Mouse (Mus musculus) kidney, embryonic 16.5 days (tissue): ENCODE results near the gene Pkdrej. TPM values are rescaled to one million over a fixed set of nuclear protein-coding genes. Genes with fewer than 3 reads are reported as not detected.
"Not testable (repeated sequence)": the region's sequence is repeated elsewhere in the genome, so short reads cannot be mapped to it uniquely, and the experiment has no call there.

Experiments
- ATAC-seq: fragments of 200-750 bp; cut with Nextera tagmentation; 2 replicates; pipeline ENCODE4 v1.8.0; 2017; ENCODE audit warnings: moderate TSS enrichment; ENCODE audit not compliant: low FRiP score, low TSS enrichment
- H3K27ac ChIP-seq: fragments of 300-500 bp; sonication (generic); 2 replicates; pipeline ENCODE4 v1.5.1; 2014; ENCODE audit warnings: low read length
- H3K27me3 ChIP-seq: fragments of 300-500 bp; sonication (generic); 2 replicates; pipeline ENCODE4 v1.6.1; 2014; ENCODE audit warnings: low read length, control low read depth, mixed read lengths; ENCODE audit not compliant: insufficient read depth
- H3K36me3 ChIP-seq: fragments of 300-500 bp; sonication (generic); 2 replicates; pipeline ENCODE4 v1.6.1; 2014; ENCODE audit warnings: low read length, control low read depth, mixed read lengths; ENCODE audit not compliant: insufficient read depth
- H3K4me1 ChIP-seq: fragments of 300-500 bp; sonication (generic); 2 replicates; pipeline ENCODE4 v1.6.1; 2014; ENCODE audit warnings: low read length, control low read depth, mixed read lengths; ENCODE audit not compliant: insufficient read depth
- H3K4me2 ChIP-seq: fragments of 300-500 bp; sonication (generic); replicated peaks from 2 replicates; pipeline ENCODE4 v1.6.1; 2014; ENCODE audit warnings: low read depth, low read length
- H3K4me3 ChIP-seq: fragments of 300-500 bp; sonication (generic); 2 replicates; pipeline ENCODE4 v1.5.1; 2014; ENCODE audit warnings: mild to moderate bottlenecking, low read length
- H3K9ac ChIP-seq: fragments of 300-500 bp; sonication (generic); replicated peaks from 2 replicates; pipeline ENCODE4 v1.6.1; 2014; ENCODE audit warnings: low read length
- H3K9me3 ChIP-seq: fragments of 300-500 bp; sonication (generic); 2 replicates; pipeline ENCODE4 v1.6.1; 2016; ENCODE audit warnings: low read length, control low read depth
- WGBS: fragments of 180-500 bp; shearing (Covaris S2); extraction: QIAGEN DNeasy Blood & Tissue Kit; methylation state at CpG from one replicate; pipeline ENCODE4 v1.1.7; 2014; 5-methylcytosine and 5-hydroxymethylcytosine counted together
- polyA plus RNA-seq: library from polyadenylated mRNA; unstranded; fragments of >200 nt; fragmentation: Nextera tagmentation; extraction: Ambion mirVana; gene quantifications from 2 replicates; pipeline ENCODE4 v1.2.1, GENCODE M21; 2015

Pkdrej gene
- polyA plus RNA-seq, result 0.10 and 0.11 TPM in 2 replicates

DNA sequence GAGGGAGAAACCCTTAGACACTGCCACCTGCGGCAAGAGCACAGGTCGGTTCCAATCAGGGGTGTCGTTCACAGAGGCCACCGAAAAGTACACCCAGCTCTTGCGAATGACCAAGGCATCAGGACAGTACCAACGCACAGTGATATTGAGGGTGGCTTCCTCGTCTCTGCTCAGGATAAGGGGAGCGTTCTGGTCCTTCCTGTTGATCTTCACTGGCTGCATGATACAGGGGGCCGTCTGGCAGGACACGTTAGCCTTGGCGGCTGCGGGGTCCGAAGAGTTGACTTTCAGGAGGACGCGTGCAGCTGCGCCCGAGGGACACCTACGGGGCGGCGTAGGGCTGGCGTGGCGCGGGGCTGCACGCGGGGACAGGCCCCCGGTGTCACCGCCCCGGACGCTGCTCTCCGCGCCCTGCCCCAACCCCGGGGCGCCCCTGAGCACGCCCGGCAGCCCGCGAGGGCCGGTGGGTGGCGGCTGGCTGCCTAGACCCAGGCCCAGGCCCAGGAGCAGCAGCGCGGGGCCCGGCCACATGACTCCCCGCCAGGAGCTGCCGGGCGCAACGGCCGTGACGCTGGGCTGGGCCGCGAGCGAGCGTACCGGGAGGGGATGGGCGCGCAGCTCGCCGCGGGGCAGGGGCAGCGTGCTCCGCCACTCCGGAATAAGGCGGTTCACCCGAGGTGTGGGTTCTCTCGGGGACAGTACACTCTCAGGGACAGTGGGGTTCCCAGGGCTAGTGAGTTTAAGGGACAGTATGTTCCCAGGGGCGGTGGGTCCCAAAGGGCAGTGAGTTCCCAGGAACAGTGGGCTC is at the start of gene Pkdrej:
Gene Pkdrej (minus strand): TSS at position 532 of the 808 bp plus-strand sequence.
- peak within 1 kb of the TSS; percentile 81 for H3K9ac ChIP-seq
- H3K4me2 ChIP-seq, result peak within 1 kb of the TSS; percentile 96
- no peaks in the 10 kb centered on the region for H3K36me3 ChIP-seq
- peak; percentile 89 for ATAC-seq
- WGBS, result under 1% methylated on average over 65 of the region's 65 CpGs
- peak within 1 kb of the TSS; percentile 53 for H3K4me3 ChIP-seq
- 0 out of 2 replicates have a peak, but pooled peaks cover 6% of the 10 kb centered on the region for H3K4me1 ChIP-seq
- no peak within 1 kb of the TSS for H3K27ac ChIP-seq
- peaks cover 21% of the 10 kb centered on the region for H3K9me3 ChIP-seq
- H3K27me3 ChIP-seq, result peaks cover 10% of the 10 kb centered on the region; the same call in 1 of the 2 replicates

DNA sequence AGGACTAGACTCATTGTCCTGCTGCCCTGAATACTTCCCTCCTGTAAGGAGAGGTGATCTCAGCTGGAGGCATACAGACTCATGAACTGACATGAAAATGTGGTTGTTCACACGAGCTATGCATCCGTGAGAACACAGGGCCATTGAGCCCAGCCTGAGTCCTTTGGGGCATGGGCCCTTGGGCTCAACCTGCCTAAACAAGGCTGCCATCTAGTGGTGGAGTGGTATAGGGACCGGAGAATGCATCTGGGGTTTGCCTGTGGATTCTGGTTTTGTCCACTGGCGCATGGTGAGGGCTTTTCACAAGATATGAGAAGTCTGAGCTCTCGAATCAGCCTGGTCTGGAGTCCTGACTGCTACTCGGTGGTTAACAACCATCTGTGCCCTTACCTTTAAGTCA is 46.2 kb upstream of the Pkdrej start:
- no peaks in the 10 kb centered on the region for H3K4me1 ChIP-seq
- peaks cover 77% of the 10 kb centered on the region for H3K36me3 ChIP-seq

DNA sequence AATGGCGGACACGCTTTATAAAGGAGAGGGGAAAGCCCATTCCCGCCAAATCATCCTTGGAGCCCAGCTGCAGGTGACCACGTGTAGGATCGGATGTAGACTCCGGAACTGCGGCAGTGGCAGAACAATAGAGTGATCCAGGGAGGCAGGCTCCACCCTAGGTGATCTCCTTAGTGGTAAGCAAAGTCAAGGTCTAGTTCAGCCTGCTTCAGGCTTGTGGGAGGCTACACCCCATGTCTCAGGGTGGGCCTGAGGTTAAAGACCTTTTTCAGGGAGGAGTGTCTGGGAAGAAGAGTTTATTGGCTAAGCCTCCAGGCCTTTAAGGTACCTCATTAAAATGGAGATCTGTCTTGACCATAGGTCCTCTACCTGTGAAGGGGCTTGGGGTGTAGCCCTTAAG is 44.4 kb upstream of the Pkdrej start:
- H3K4me1 ChIP-seq, H3K9me3 ChIP-seq, H3K27me3 ChIP-seq, H3K9ac ChIP-seq, ATAC-seq, H3K4me3 ChIP-seq, H3K4me2 ChIP-seq, H3K27ac ChIP-seq: not testable (repeated sequence)
- peaks cover 67% of the 10 kb centered on the region for H3K36me3 ChIP-seq
- 89% methylated on average over 7 of the region's 7 CpGs for WGBS

More for the DNA sequence above, 46.2 kb upstream of the Pkdrej start:
- Histone ChIP-seq H3K27me3 (no peaks in the 10 kb centered on the region), H3K4me2 (no peak overlapping the region), H3K4me3 (no peak overlapping the region), H3K9me3 (no peaks in the 10 kb centered on the region), H3K9ac (no peak overlapping the region), H3K27ac (no peak overlapping the region)
- peak; percentile 31; the same call in 1 of the 2 replicates for ATAC-seq
- 65% methylated on average over 6 of the region's 6 CpGs for WGBS

DNA sequence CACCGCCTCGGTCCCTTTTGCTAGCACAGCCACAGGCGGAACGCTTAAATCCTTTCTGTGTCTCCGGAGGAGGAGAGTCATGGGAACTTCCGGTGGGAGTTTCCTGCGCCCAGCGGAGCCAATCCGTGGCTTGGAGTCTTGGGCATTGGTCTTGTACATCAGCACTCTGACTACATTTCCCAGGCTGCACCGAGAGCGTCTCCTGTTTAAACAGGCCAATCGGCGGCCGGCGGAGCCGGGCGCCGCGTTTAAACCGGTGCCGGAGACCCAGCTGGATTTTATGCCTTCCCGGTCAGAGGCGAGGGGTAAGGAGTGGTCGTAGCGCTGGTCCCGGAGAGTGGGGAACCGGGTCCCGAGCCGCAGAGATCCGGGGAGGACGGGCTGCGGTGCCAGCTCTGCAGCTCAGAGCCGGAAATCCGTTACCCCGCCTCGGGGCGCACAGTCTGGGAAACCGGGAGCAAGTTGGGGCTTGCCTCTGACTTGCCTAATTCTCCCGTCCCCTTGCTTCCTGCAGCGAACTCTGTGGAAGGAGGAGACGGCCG is 38.0 kb upstream of the Pkdrej start, which contains the start of gene Gtse1:
Gene Gtse1 (plus strand): TSS at position 256 of the 542 bp plus-strand sequence.
- no peaks in the 10 kb centered on the region for H3K9me3 ChIP-seq
- H3K4me2 ChIP-seq, result peak within 1 kb of the TSS; percentile 89
- ATAC-seq, result peak; percentile 98
- H3K27ac ChIP-seq, result peak within 1 kb of the TSS; percentile 72
- H3K9ac ChIP-seq, result peak within 1 kb of the TSS; percentile 85
- peaks cover 26% of the 10 kb centered on the region for H3K36me3 ChIP-seq
- H3K4me1 ChIP-seq, result peaks cover 20% of the 10 kb centered on the region
- H3K27me3 ChIP-seq, result no peaks in the 10 kb centered on the region
- under 1% methylated on average over 42 of the region's 42 CpGs for WGBS
- H3K4me3 ChIP-seq, result peak within 1 kb of the TSS; percentile 62

- no peaks in the 10 kb centered on the region for H3K27me3 ChIP-seq
- peak overlapping the region; percentile 62 for H3K4me3 ChIP-seq
- WGBS, result 7% methylated on average over 15 of the region's 15 CpGs
- ATAC-seq, result peak; percentile 59
- peak overlapping the region; percentile 89 for H3K4me2 ChIP-seq
- H3K27ac ChIP-seq, result peak overlapping the region; percentile 72
- no peaks in the 10 kb centered on the region for H3K9me3 ChIP-seq
- peaks cover 20% of the 10 kb centered on the region for H3K4me1 ChIP-seq
- peak overlapping the region; percentile 85 for H3K9ac ChIP-seq
- H3K36me3 ChIP-seq, result peaks cover 21% of the 10 kb centered on the region
These were observed 37.5 kb upstream of the Pkdrej start for GRCm38 (mm10) chr15:85858980-85859489.

GRCm38 (mm10) chr15:85851656-85852392 is 30.3 kb upstream of the Pkdrej start:
- no peak for ATAC-seq
- H3K9ac ChIP-seq, result no peak overlapping the region
- H3K27me3 ChIP-seq, result no peaks in the 10 kb centered on the region
- H3K4me1 ChIP-seq, result no peaks in the 10 kb centered on the region
- no peak overlapping the region for H3K4me2 ChIP-seq
- H3K9me3 ChIP-seq, result no peaks in the 10 kb centered on the region
- WGBS, result 86% methylated on average over 12 of the region's 12 CpGs
- no peaks in the 10 kb centered on the region for H3K36me3 ChIP-seq
- H3K4me3 ChIP-seq, result no peak overlapping the region
- no peak overlapping the region for H3K27ac ChIP-seq

DNA sequence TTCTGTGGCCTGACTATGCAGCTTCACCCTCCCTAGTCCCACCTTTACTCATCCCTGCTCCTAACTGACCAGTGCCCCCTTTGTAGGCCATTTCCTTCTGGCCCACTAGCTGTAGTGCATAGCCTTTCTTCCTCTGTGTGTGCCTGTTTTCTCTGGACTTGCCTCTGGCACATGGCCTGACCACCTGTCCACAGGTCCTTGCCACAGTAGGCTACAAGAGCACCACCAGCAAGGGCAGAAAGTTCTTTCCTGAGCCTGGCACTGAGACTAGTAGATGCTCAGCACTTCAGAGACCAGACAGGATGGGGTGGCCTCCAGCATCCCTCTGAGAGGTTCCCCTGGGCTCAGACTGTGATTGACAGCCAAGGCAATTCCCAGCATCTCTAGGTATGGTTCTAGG is 23.5 kb upstream of the Pkdrej start:
- Histone ChIP-seq H3K27ac (no peak overlapping the region), H3K36me3 (no peaks in the 10 kb centered on the region), H3K4me1 (no peaks in the 10 kb centered on the region), H3K9me3 (no peaks in the 10 kb centered on the region), H3K4me3 (no peak overlapping the region), H3K4me2 (no peak overlapping the region), H3K9ac (no peak overlapping the region), H3K27me3 (no peaks in the 10 kb centered on the region)
- no peak for ATAC-seq

DNA sequence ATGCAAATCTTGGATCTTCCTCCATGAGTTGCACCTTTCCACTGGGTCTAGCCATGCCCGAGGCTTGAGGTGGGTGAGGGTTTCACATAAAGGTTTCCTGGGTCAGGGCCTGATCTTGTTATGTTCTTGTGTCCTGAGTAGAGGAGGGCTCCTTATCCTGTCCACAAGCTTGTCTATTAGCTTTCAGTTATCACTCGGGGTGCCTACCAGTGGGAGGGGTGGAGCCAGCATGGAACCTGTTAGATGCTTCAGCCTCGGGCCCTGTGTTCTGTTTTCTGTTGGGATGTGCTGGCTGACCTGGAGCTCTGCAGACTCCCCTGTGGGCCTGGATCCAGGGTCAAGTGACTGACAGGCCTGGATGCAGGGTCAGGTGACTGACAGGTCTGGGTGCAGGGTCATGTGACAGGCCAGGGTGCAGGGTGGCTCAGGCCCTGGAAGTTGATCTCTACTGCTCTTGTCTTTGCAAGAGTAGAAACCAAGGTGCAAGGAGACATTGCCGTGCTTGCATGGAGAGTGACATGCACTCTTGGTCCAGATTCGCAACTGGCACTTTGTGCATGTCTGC is 20.3 kb upstream of the Pkdrej start:
- H3K36me3 ChIP-seq, result no peaks in the 10 kb centered on the region
- H3K27me3 ChIP-seq, result no peaks in the 10 kb centered on the region
- WGBS, result 83% methylated on average over 5 of the region's 5 CpGs
- no peak overlapping the region for H3K27ac ChIP-seq
- no peak overlapping the region for H3K4me3 ChIP-seq
- no peak overlapping the region for H3K9ac ChIP-seq
- no peaks in the 10 kb centered on the region for H3K9me3 ChIP-seq
- ATAC-seq, result no peak
- H3K4me1 ChIP-seq, result no peaks in the 10 kb centered on the region
- H3K4me2 ChIP-seq, result no peak overlapping the region

GRCm38 (mm10) chr15:85840983-85841382 is 19.4 kb upstream of the Pkdrej start:
- Histone ChIP-seq H3K4me2 (no peak overlapping the region), H3K27me3 (no peaks in the 10 kb centered on the region), H3K4me3 (no peak overlapping the region), H3K9ac (no peak overlapping the region), H3K4me1 (no peaks in the 10 kb centered on the region), H3K9me3 (no peaks in the 10 kb centered on the region), H3K27ac (no peak overlapping the region), H3K36me3 (no peaks in the 10 kb centered on the region)
- WGBS, result 36% methylated on average over 6 of the region's 6 CpGs
- no peak for ATAC-seq
